Mouse (Mus musculus) MEL (cell line): Measurements from ENCODE around the gene Ptprf. TPM values are rescaled to one million over a fixed set of nuclear protein-coding genes. Genes with fewer than 3 reads are reported as not detected.

Experiments used
- DNase-seq: peaks from one replicate; pipeline ENCODE4 v3.0.0; 2011; ENCODE audit warnings: low read depth, low spot score
- H3K27ac ChIP-seq: 2 replicates; pipeline ENCODE4 v1.5.1; 2012; ENCODE audit warnings: low read depth, mild to moderate bottlenecking, control low read depth, low read length, moderate library complexity; ENCODE audit not compliant: control insufficient read depth
- H3K27me3 ChIP-seq, 2 experiments: fragments of 150-350 bp in 1 of 2; sonication (generic) in 1 of 2; 2 replicates each; pipeline ENCODE4 v1.6.1; 2012; ENCODE audit warnings: low read length in 2 of 2, mild to moderate bottlenecking in 2 of 2, improper control_type of control experiment in 1 of 2, moderate library complexity in 1 of 2; ENCODE audit not compliant: insufficient read depth in 2 of 2, control insufficient read depth in 1 of 2
- H3K36me3 ChIP-seq, 2 experiments: 2 replicates each; pipeline ENCODE4 v1.6.1; 2012 to 2014; ENCODE audit warnings: low read length in 2 of 2, improper control_type of control experiment in 1 of 2, inconsistent platforms in 1 of 2, mild to moderate bottlenecking in 1 of 2; ENCODE audit not compliant: insufficient read depth in 2 of 2, control insufficient read depth in 1 of 2
- H3K4me1 ChIP-seq, 2 experiments: fragments of 150-350 bp in 1 of 2; sonication (generic) in 1 of 2; 2 replicates each; pipeline ENCODE4 v1.6.1; 2012; ENCODE audit warnings: low read length in 2 of 2, improper control_type of control experiment in 1 of 2, mild to moderate bottlenecking in 1 of 2; ENCODE audit not compliant: insufficient read depth in 2 of 2, control insufficient read depth in 1 of 2
- H3K4me3 ChIP-seq, 2 experiments: fragments of 150-350 bp in 1 of 2; sonication (generic) in 1 of 2; 2 replicates each; pipeline ENCODE4 v1.5.1; 2012; ENCODE audit warnings: low read depth in 2 of 2, low read length in 2 of 2, mild to moderate bottlenecking in 2 of 2, moderate library complexity in 2 of 2, control low read depth in 1 of 2, improper control_type of control experiment in 1 of 2; ENCODE audit not compliant: control insufficient read depth in 1 of 2, insufficient read depth in 1 of 2
- H3K79me2 ChIP-seq: 2 replicates; pipeline ENCODE4 v1.6.1; 2012; ENCODE audit warnings: mild to moderate bottlenecking, low read length, moderate library complexity; ENCODE audit not compliant: control insufficient read depth, poor library complexity, insufficient read depth
- H3K9ac ChIP-seq: 2 replicates; pipeline ENCODE4 v1.6.1; 2012; ENCODE audit warnings: low read depth, mild to moderate bottlenecking, control low read depth, low read length, moderate library complexity; ENCODE audit not compliant: control insufficient read depth, poor library complexity, severe bottlenecking
- H3K9me3 ChIP-seq: fragments of 150-350 bp; sonication (generic); replicated peaks from 2 replicates; pipeline ENCODE4 v1.6.1; 2012; ENCODE audit warnings: mild to moderate bottlenecking, low read length, improper control_type of control experiment, moderate library complexity; ENCODE audit not compliant: insufficient read depth
- CHD2 ChIP-seq: IDR thresholded peaks from 2 replicates; pipeline ENCODE4 v1.6.1; 2011; ENCODE audit warnings: low read length, improper control_type of control experiment
- CTCF ChIP-seq, 3 experiments: IDR thresholded peaks in 2 of 3; conservative IDR thresholded peaks in 1 of 3; 2 replicates each; pipeline ENCODE4 v1.5.1; 2011 to 2012; ENCODE audit warnings: low read length in 3 of 3, low read depth in 2 of 3, mild to moderate bottlenecking in 2 of 3, improper control_type of control experiment in 1 of 3, inconsistent platforms in 1 of 3, mixed read lengths in 1 of 3, moderate library complexity in 1 of 3; ENCODE audit not compliant: control insufficient read depth in 1 of 3, insufficient read depth in 1 of 3, poor library complexity in 1 of 3, severe bottlenecking in 1 of 3
- ELF1 ChIP-seq: IDR thresholded peaks from 2 replicates; pipeline ENCODE4 v1.6.1; 2014; ENCODE audit warnings: low read depth, mild to moderate bottlenecking, inconsistent platforms, low read length, improper control_type of control experiment, moderate library complexity
- ETS1 ChIP-seq: IDR thresholded peaks from 2 replicates; pipeline ENCODE4 v1.6.1; 2012; ENCODE audit warnings: low read depth, mild to moderate bottlenecking, inconsistent platforms, low read length, improper control_type of control experiment, moderate library complexity
- GATA1 ChIP-seq: IDR thresholded peaks from 2 replicates; pipeline ENCODE4 v1.6.1; 2011; ENCODE audit warnings: low read depth, low read length, improper control_type of control experiment
- KAT2A ChIP-seq: conservative IDR thresholded peaks from 2 replicates; pipeline ENCODE4 v1.6.1; 2012; ENCODE audit warnings: low read depth, low read length, improper control_type of control experiment, inconsistent platforms
- MAFK ChIP-seq: IDR thresholded peaks from 2 replicates; pipeline ENCODE4 v1.6.1; 2011; ENCODE audit warnings: low read depth, mild to moderate bottlenecking, low read length, improper control_type of control experiment, borderline replicate concordance
- MAX ChIP-seq: IDR thresholded peaks from 2 replicates; pipeline ENCODE4 v1.6.1; 2011; ENCODE audit warnings: low read length, improper control_type of control experiment
- MAZ ChIP-seq: IDR thresholded peaks from 2 replicates; pipeline ENCODE4 v1.6.1; 2012; ENCODE audit warnings: low read depth, mild to moderate bottlenecking, inconsistent platforms, low read length, improper control_type of control experiment
- MYB ChIP-seq: IDR thresholded peaks from 2 replicates; pipeline ENCODE4 v1.6.1; 2011; ENCODE audit warnings: mild to moderate bottlenecking, low read depth, low read length, improper control_type of control experiment
- POLR2AphosphoS5 ChIP-seq: IDR thresholded peaks from 2 replicates; pipeline ENCODE4 v1.6.1; 2012; ENCODE audit warnings: low read depth, borderline replicate concordance, mild to moderate bottlenecking, inconsistent platforms, low read length, moderate library complexity, mixed read lengths
- SMC3 ChIP-seq: IDR thresholded peaks from 2 replicates; pipeline ENCODE4 v1.6.1; 2011; ENCODE audit warnings: low read depth, low read length, improper control_type of control experiment
- TCF12 ChIP-seq: IDR thresholded peaks from 2 replicates; pipeline ENCODE4 v1.6.1; 2014; ENCODE audit warnings: low read depth, mild to moderate bottlenecking, inconsistent platforms, low read length, improper control_type of control experiment, moderate library complexity
- UBTF ChIP-seq: IDR thresholded peaks from 2 replicates; pipeline ENCODE4 v1.6.1; 2012; ENCODE audit warnings: low read depth, mild to moderate bottlenecking, inconsistent platforms, low read length, improper control_type of control experiment, moderate library complexity, borderline replicate concordance; ENCODE audit not compliant: insufficient read depth
- USF1 ChIP-seq: IDR thresholded peaks from 2 replicates; pipeline ENCODE4 v1.6.1; 2014; ENCODE audit warnings: low read depth, mild to moderate bottlenecking, inconsistent platforms, low read length, improper control_type of control experiment, moderate library complexity
- ZC3H11A ChIP-seq: IDR thresholded peaks from 2 replicates; pipeline ENCODE4 v1.6.1; 2012; ENCODE audit warnings: low read depth, mild to moderate bottlenecking, inconsistent platforms, low read length, improper control_type of control experiment
- ZKSCAN1 ChIP-seq: IDR thresholded peaks from 2 replicates; pipeline ENCODE4 v1.6.1; 2012; ENCODE audit warnings: low read depth, mild to moderate bottlenecking, inconsistent platforms, low read length, improper control_type of control experiment, moderate library complexity
- polyA plus RNA-seq, 2 experiments: library from polyadenylated mRNA; stranded (reverse) in 1 of 2; unstranded in 1 of 2; fragments of >175 nt in 1 of 2; fragments of >200 nt in 1 of 2; gene quantifications; 2 replicates each; pipeline versions ENCODE4 v1.2.1 to v1.2.4; 2012; ENCODE audit warnings: low replicate concordance in 2 of 2, low read depth in 1 of 2; ENCODE audit not compliant: insufficient read length in 2 of 2, insufficient read depth in 1 of 2, missing spikeins in 1 of 2
- total RNA-seq: library from RNA; depleted of rRNA; stranded (reverse); fragments of 300-350 nt; gene quantifications from 2 replicates; pipeline ENCODE4 v1.2.3, GENCODE M21; 2012

Gene Ptprf
- total and polyA plus RNA-seq, 3 experiments: 0.04 TPM; not detected in 2

GRCm38 (mm10) chr4:118310461-118310860 is 19.3 kb upstream of the Ptprf start:
- H3K27me3 ChIP-seq: peaks cover 0 to 9% of the 10 kb centered on the region in 2 experiments; a peak in 2 of 4 replicates

GRCm38 (mm10) chr4:118307533-118308263 is 16.5 kb upstream of the Ptprf start:
- Histone ChIP-seq H3K4me1 (no peaks in the 10 kb centered on the region), H3K4me3 (no peak overlapping the region), H3K9ac (no peak overlapping the region), H3K27me3 (peaks cover 0 to 10% of the 10 kb centered on the region in 2 experiments; a peak in 2 of 4 replicates), H3K9me3 (no peaks in the 10 kb centered on the region), H3K79me2 (no peaks in the 10 kb centered on the region), H3K36me3 (no peaks in the 10 kb centered on the region), H3K27ac (no peak overlapping the region)
- DNase-seq: no peak
- TF ChIP-seq MAX: no peak
- TF ChIP-seq GATA1: no peak
- TF ChIP-seq POLR2AphosphoS5: no peak
- no peak for TF ChIP-seq CHD2
- no peak for TF ChIP-seq MAZ
- no peak for TF ChIP-seq USF1
- TF ChIP-seq KAT2A: no peak
- TF ChIP-seq TCF12: no peak
- no peak for TF ChIP-seq ZC3H11A
- TF ChIP-seq ZKSCAN1: no peak
- TF ChIP-seq ELF1: no peak
- no peak for TF ChIP-seq ETS1
- TF ChIP-seq MAFK: no peak

More at GRCm38 (mm10) chr4:118310461-118310860, 19.3 kb upstream of the Ptprf start:
- H3K9me3 ChIP-seq: no peaks in the 10 kb centered on the region
- no peaks in the 10 kb centered on the region for H3K4me1 ChIP-seq
- DNase-seq: no peak
- H3K9ac ChIP-seq: no peak overlapping the region
- no peak overlapping the region for H3K27ac ChIP-seq
- no peak overlapping the region for H3K4me3 ChIP-seq
- H3K79me2 ChIP-seq: no peaks in the 10 kb centered on the region
- H3K36me3 ChIP-seq: no peaks in the 10 kb centered on the region
- TF ChIP-seq MYB: no peak
- TF ChIP-seq CTCF (IDR thresholded peaks at IDR 0.05 in 2 of 3, conservative IDR thresholded peaks at IDR 0.05 in 1 of 3; ENCODE audit: control insufficient read depth in 1 of 3, insufficient read depth in 1 of 3, low read depth in 2 of 3, low read length in 3 of 3, poor library complexity in 1 of 3, severe bottlenecking in 1 of 3): no peak
- no peak for TF ChIP-seq ETS1
- TF ChIP-seq MAFK: no peak
- no peak for TF ChIP-seq MAX
- no peak for TF ChIP-seq POLR2AphosphoS5
- TF ChIP-seq UBTF: no peak
- no peak for TF ChIP-seq SMC3
